ENCODE assay signal across 8 mouse cellular contexts in genomic region chr13:85126573-85127547, GRCm38 (mm10).
DNase-seq lines count a peak whose midpoint lies in the region; ATAC-seq and TF ChIP-seq lines count a peak whose summit lies in the region.
"Not testable (repeated sequence)": the region's sequence is repeated elsewhere in the genome, so short reads cannot be mapped to it uniquely, and the experiment has no call there.

No protein-coding gene starts in this region.

- not testable (repeated sequence) for H3K27me3 ChIP-seq in forebrain, embryonic 13.5 days; heart, embryonic 16.5 days (ENCODE audit: control insufficient read depth, insufficient read depth, low read length); intestine, postnatal 0 days (replicated peaks; ENCODE audit: control insufficient read depth, insufficient read depth, low read length); limb, embryonic 14.5 days (ENCODE audit: control insufficient read depth, insufficient read depth, low read length); neural tube, embryonic 15.5 days (replicated peaks)

- not testable (repeated sequence) for TF ChIP-seq CTCF in intestine, postnatal 0 days (IDR thresholded peaks at IDR 0.05; ENCODE audit: low read depth)

- H3K4me1 ChIP-seq in forebrain, embryonic 13.5 days; heart, embryonic 16.5 days (ENCODE audit: control insufficient read depth, insufficient read depth, low read length); intestine, postnatal 0 days (replicated peaks; ENCODE audit: control insufficient read depth, insufficient read depth, low read length); limb, embryonic 14.5 days (ENCODE audit: control insufficient read depth, insufficient read depth, low read length); neural tube, embryonic 15.5 days: not testable (repeated sequence)

- not testable (repeated sequence) for H3K4me3 ChIP-seq in forebrain, embryonic 13.5 days; heart, embryonic 16.5 days (ENCODE audit: low read length); intestine, postnatal 0 days (ENCODE audit: low read depth, low read length); limb, embryonic 14.5 days (replicated peaks; ENCODE audit: low read length); neural tube, embryonic 15.5 days (replicated peaks)

- H3K4me2 ChIP-seq in forebrain, embryonic 13.5 days; heart, embryonic 16.5 days (ENCODE audit: low read depth, low read length); intestine, postnatal 0 days (replicated peaks; ENCODE audit: low read depth); limb, embryonic 14.5 days (replicated peaks; ENCODE audit: low read depth, low read length, severe bottlenecking); neural tube, embryonic 15.5 days: not testable (repeated sequence)

- not testable (repeated sequence) for H3K27ac ChIP-seq in forebrain, embryonic 13.5 days; heart, embryonic 16.5 days (ENCODE audit: low read length); intestine, postnatal 0 days (ENCODE audit: low read depth, low read length); limb, embryonic 14.5 days (replicated peaks; ENCODE audit: low read depth, low read length); neural tube, embryonic 15.5 days (replicated peaks)

- not testable (repeated sequence) for H3K9me3 ChIP-seq in forebrain, embryonic 13.5 days (replicated peaks); heart, embryonic 16.5 days (replicated peaks; ENCODE audit: control insufficient read depth, low read length); intestine, postnatal 0 days (ENCODE audit: control insufficient read depth); limb, embryonic 14.5 days (ENCODE audit: control insufficient read depth, low read length); neural tube, embryonic 15.5 days (replicated peaks)

- not testable (repeated sequence) for TF ChIP-seq POLR2A in limb, embryonic 14.5 days (IDR thresholded peaks at IDR 0.05; ENCODE audit: borderline replicate concordance, extremely low read depth, insufficient read depth, insufficient read length)

- peak; percentile 100 for ATAC-seq in cerebellum, adult (ENCODE audit: insufficient number of reproducible peaks, low FRiP score, low TSS enrichment)
- ATAC-seq in forebrain, embryonic 13.5 days = peak; percentile 100
- peak; percentile 100 for ATAC-seq in heart, embryonic 16.5 days (replicated peaks; ENCODE audit: extremely low read depth, insufficient read depth, low FRiP score)
- peak; percentile 100 for ATAC-seq in intestine, postnatal 0 days
- ATAC-seq in limb, embryonic 14.5 days (ENCODE audit: low FRiP score, low read depth) = peak; percentile 100
- peak; percentile 97 for ATAC-seq in megakaryocyte progenitor cell, adult 5-6 weeks (replicated peaks; ENCODE audit: poor library complexity)
- ATAC-seq in neural tube, embryonic 15.5 days (ENCODE audit: low FRiP score) = peak; percentile 100

- not testable (repeated sequence) for H3K9ac ChIP-seq in forebrain, embryonic 13.5 days; heart, embryonic 16.5 days (ENCODE audit: low read length); intestine, postnatal 0 days (ENCODE audit: low read depth, low read length); limb, embryonic 14.5 days (ENCODE audit: low read depth, low read length, severe bottlenecking); neural tube, embryonic 15.5 days (replicated peaks)

- peak; percentile 93 for DNase-seq in 3134 (ENCODE audit: extremely low read depth, insufficient read length, low spot score)
- DNase-seq in limb, embryonic 14.5 days (ENCODE audit: low spot score) = not testable (repeated sequence)

- H3K36me3 ChIP-seq in forebrain, embryonic 13.5 days (ENCODE audit: poor library complexity, severe bottlenecking); heart, embryonic 16.5 days (ENCODE audit: control insufficient read depth, insufficient read depth); intestine, postnatal 0 days (ENCODE audit: control insufficient read depth, insufficient read depth); limb, embryonic 14.5 days (ENCODE audit: control insufficient read depth, insufficient read depth, low read length); neural tube, embryonic 15.5 days: not testable (repeated sequence)

- WGBS in forebrain, embryonic 13.5 days = 88% methylated on average over 18 of the region's 18 CpGs
- WGBS in heart, embryonic 16.5 days = 80% methylated on average over 18 of the region's 18 CpGs
- 86% methylated on average over 18 of the region's 18 CpGs for WGBS in intestine, postnatal 0 days
- 89% methylated on average over 18 of the region's 18 CpGs for WGBS in limb, embryonic 14.5 days
- WGBS in neural tube, embryonic 15.5 days = 75% methylated on average over 18 of the region's 18 CpGs
